Mouse (Mus musculus) CD4-positive helper T cell, adult 2 months (primary cell): ENCODE results near the gene Tmem108.

Source experiments
- DNase-seq: peaks from one replicate; pipeline ENCODE4 v3.0.0-alpha.2; 2012; ENCODE audit warnings: low read depth, missing footprints, low spot score

The Tmem108 gene

GRCm38 (mm10) chr9:103498699-103499098, 262.9 kb downstream of the Tmem108 start:
- no peak for DNase-seq

- no peak for DNase-seq
Observed at GRCm38 (mm10) chr9:103495391-103495790, 266.2 kb downstream of the Tmem108 start.

GRCm38 (mm10) chr9:103494346-103495020, 267.2 kb downstream of the Tmem108 start:
- DNase-seq = no peak

GRCm38 (mm10) chr9:103491985-103492384, 269.7 kb downstream of the Tmem108 start:
- DNase-seq = no peak

- peak; percentile 54 for DNase-seq
Observed at GRCm38 (mm10) chr9:103490439-103490838, 271.2 kb downstream of the Tmem108 start.

GRCm38 (mm10) chr9:103489883-103490282, 271.8 kb downstream of the Tmem108 start:
- peak; percentile 38 for DNase-seq

GRCm38 (mm10) chr9:103489096-103489495, 272.5 kb downstream of the Tmem108 start:
- peak; percentile 18 for DNase-seq

- no peak for DNase-seq
Observed at GRCm38 (mm10) chr9:103486262-103486661, 275.4 kb downstream of the Tmem108 start.

GRCm38 (mm10) chr9:103485606-103486005, 276.0 kb downstream of the Tmem108 start:
- no peak for DNase-seq

GRCm38 (mm10) chr9:103480603-103481220, 280.9 kb downstream of the Tmem108 start:
- no peak for DNase-seq

GRCm38 (mm10) chr9:103480044-103480576, 281.5 kb downstream of the Tmem108 start, which contains the start of gene Bfsp2:
TSS of gene Bfsp2 (minus strand) at chr9:103480420.
- no peak for DNase-seq

GRCm38 (mm10) chr9:103475414-103475813, 286.2 kb downstream of the Tmem108 start:
- no peak for DNase-seq

- DNase-seq = no peak
Observed at GRCm38 (mm10) chr9:103473915-103474688, 287.5 kb downstream of the Tmem108 start.

GRCm38 (mm10) chr9:103471784-103472183, 289.9 kb downstream of the Tmem108 start:
- DNase-seq = no peak

- DNase-seq = peak; percentile 27
Observed at GRCm38 (mm10) chr9:103469516-103469915, 292.1 kb downstream of the Tmem108 start.

GRCm38 (mm10) chr9:103468911-103469310, 292.7 kb downstream of the Tmem108 start:
- DNase-seq = no peak

- DNase-seq = no peak
Observed at GRCm38 (mm10) chr9:103465711-103466220, 295.9 kb downstream of the Tmem108 start.

GRCm38 (mm10) chr9:103465293-103465692, 296.3 kb downstream of the Tmem108 start:
- no peak for DNase-seq

- no peak for DNase-seq
Observed at GRCm38 (mm10) chr9:103463833-103464232, 297.8 kb downstream of the Tmem108 start.

GRCm38 (mm10) chr9:103459839-103460238, 301.8 kb downstream of the Tmem108 start:
- DNase-seq = no peak

GRCm38 (mm10) chr9:103459307-103459706, 302.3 kb downstream of the Tmem108 start:
- DNase-seq = no peak

GRCm38 (mm10) chr9:103449651-103450050, 312.0 kb downstream of the Tmem108 start:
- DNase-seq = no peak
